Mouse (Mus musculus) forebrain, embryonic 13.5 days (tissue): ENCODE results near the gene Tcp10c. TPM values are rescaled to one million over a fixed set of nuclear protein-coding genes. Genes with fewer than 3 reads are reported as not detected.

Experiments
- polyA plus RNA-seq: library from polyadenylated mRNA; unstranded; fragments of >200 nt; fragmentation: Nextera tagmentation; extraction: Ambion mirVana; gene quantifications from 2 replicates; pipeline ENCODE4 v1.2.1, GENCODE M21; 2015

Gene Tcp10c
- polyA plus RNA-seq, 1 experiment from 2014 or later, result 0.06 TPM

Other genes with a start within 250 kb of the Tcp10c start
- 0.09 TPM in 1 of 2 replicates, not detected in the other for gene Unc93a, start 222.8 kb upstream of the Tcp10c start, polyA plus RNA-seq
- gene Smok2a, start 133.4 kb upstream of the Tcp10c start, polyA plus RNA-seq, result not detected in 2 replicates
- not detected in 2 replicates for gene Smok2b, start 124.3 kb upstream of the Tcp10c start, polyA plus RNA-seq